ENCODE assay signal across 11 mouse cellular contexts in genomic region chr5:103376354-103377295, GRCm38 (mm10). TPM values are rescaled to one million over a fixed set of nuclear protein-coding genes. Genes with fewer than 3 reads are reported as not detected.
DNase-seq lines count a peak whose midpoint lies in the region; ATAC-seq and TF ChIP-seq lines count a peak whose summit lies in the region.
"Had no signal": no experiment of that assay in that cellular context is flagged by ENCODE, and none has a peak within 500 bp of the region (broad histone marks: within the 10 kb centered on the region; RNA-seq: fewer than 3 reads in every experiment).

No protein-coding gene starts in this region.

- WGBS in spleen, adult 2 months: 29% methylated on average over 17 of the region's 17 CpGs
- 72% methylated on average over 17 of the region's 17 CpGs for WGBS in forebrain, embryonic 15.5 days

- intact Hi-C loops in heart, postnatal 14 days (cut with DNase I): loop anchor here (5.0 kb wide), 1 partner anchor 51 kb away; the partner anchor contains the start of gene Ptpn13

- 0 out of 2 replicates have a peak, but pooled peaks cover 1% of the 10 kb centered on the region for H3K27me3 ChIP-seq in spleen, adult 2 months (ENCODE audit: control insufficient read depth, insufficient read depth, low read length)
- no peaks in the 10 kb centered on the region for H3K27me3 ChIP-seq in forebrain, embryonic 15.5 days
- H3K27me3 ChIP-seq: hindbrain, embryonic 15.5 days had no signal

- H3K9ac ChIP-seq in forebrain, embryonic 15.5 days (replicated peaks): no peak overlapping the region
- H3K9ac ChIP-seq: hindbrain, embryonic 15.5 days had no signal

- TF ChIP-seq POLR2A in spleen, adult 2 months (IDR thresholded peaks at IDR 0.05; ENCODE audit: low read depth, low read length): no peak

- no peak overlapping the region for H3K4me3 ChIP-seq in spleen, adult 2 months (ENCODE audit: extremely low read depth, insufficient read depth, insufficient read length)
- H3K4me3 ChIP-seq in forebrain, embryonic 15.5 days: no peak overlapping the region
- H3K4me3 ChIP-seq: hindbrain, embryonic 15.5 days had no signal

- H3K36me3 ChIP-seq in spleen, adult 2 months (ENCODE audit: control insufficient read depth, insufficient read depth, low read length): no peaks in the 10 kb centered on the region
- H3K36me3 ChIP-seq in forebrain, embryonic 15.5 days: no peaks in the 10 kb centered on the region
- H3K36me3 ChIP-seq: hindbrain, embryonic 15.5 days had no signal

- TF ChIP-seq CTCF in spleen, adult 2 months (IDR thresholded peaks at IDR 0.05; ENCODE audit: extremely low read depth, insufficient read depth, insufficient read length, insufficient replicate concordance): no peak

- peak; percentile 42 for DNase-seq in adrenal gland, adult 2 months
- DNase-seq in adrenal gland, adult 8-10 months: no peak
- no peak for DNase-seq in spleen, adult 2 months (ENCODE audit: low read depth in 1 of 2, low spot score in 2 of 2)
- no peak for DNase-seq in spleen, postnatal 4 days (ENCODE audit: low spot score in 2 of 2)
- DNase-seq in heart, postnatal 14 days: peak; percentile 12 to 43
- DNase-seq in frontal cortex, postnatal 25 days (ENCODE audit: low spot score in 2 of 2): no peak
- no peak for DNase-seq in frontal cortex, postnatal 14 days (ENCODE audit: low spot score in 2 of 2)
- DNase-seq: lung, adult 2 months; right cerebral cortex, postnatal 4 days had no signal

- H3K4me2 ChIP-seq in forebrain, embryonic 15.5 days (replicated peaks): no peak overlapping the region
- H3K4me2 ChIP-seq: hindbrain, embryonic 15.5 days had no signal

- peaks cover 5% of the 10 kb centered on the region; the same call in 1 of the 2 replicates for H3K4me1 ChIP-seq in spleen, adult 2 months (ENCODE audit: control insufficient read depth, insufficient read depth, insufficient read length)
- H3K4me1 ChIP-seq in forebrain, embryonic 15.5 days: peaks cover 6% of the 10 kb centered on the region
- H3K4me1 ChIP-seq: hindbrain, embryonic 15.5 days had no signal

- ATAC-seq in forebrain, embryonic 15.5 days (replicated peaks): no peak

- H3K9me3 ChIP-seq in forebrain, embryonic 15.5 days: no peaks in the 10 kb centered on the region
- H3K9me3 ChIP-seq: hindbrain, embryonic 15.5 days had no signal

- peak overlapping the region; percentile 42 for H3K27ac ChIP-seq in spleen, adult 2 months (ENCODE audit: insufficient read depth, low read length)
- no peak overlapping the region for H3K27ac ChIP-seq in forebrain, embryonic 15.5 days (replicated peaks)
- H3K27ac ChIP-seq: hindbrain, embryonic 15.5 days had no signal

RNA-seq across cellular contexts. Expression of gene Ptpn13, which starts 48.4 kb away (rescaled TPM):
- 10 to 100 TPM; 21.4 to 32.8 TPM for total RNA-seq in adrenal gland, adult 2 months (2021)
- polyA plus RNA-seq in adrenal gland, adult 2 months (2012; rRNA removed): 3.6 and 4.7 TPM in 2 replicates
- 10 to 100 TPM; 25.3 to 65.4 (median 41.0) TPM for total RNA-seq in adrenal gland, adult 8-10 months (2022)
- 1.8 and 2.5 TPM in 2 replicates for polyA plus RNA-seq in spleen, adult 2 months (2012; rRNA removed)
- 10 to 100 TPM in 1 of 2 experiments, 1 to 10 TPM in 1; 8.5 to 10.7 TPM for total RNA-seq in heart, postnatal 14 days (2021)
- polyA plus RNA-seq in forebrain, embryonic 15.5 days (2015; fragmentation: Nextera tagmentation; extraction: Ambion mirVana): 4.4 and 5.1 TPM in 2 replicates

Comparison
In these comparisons a context has a peak if more than half of its experiments do, and no peak if none do; other contexts are left out.
1. DNase-seq: peak in adrenal gland, adult 2 months (single experiment) and heart, postnatal 14 days (2 of 2); none in adrenal gland, adult 8-10 months (single experiment), spleen, adult 2 months (0 of 2), spleen, postnatal 4 days (0 of 2), frontal cortex, postnatal 25 days (0 of 2) and frontal cortex, postnatal 14 days (0 of 2).